Mouse (Mus musculus) adrenal gland, postnatal 14 days (tissue): Measurements from ENCODE around the gene Adamtsl4. TPM values are rescaled to one million over a fixed set of nuclear protein-coding genes. Genes with fewer than 3 reads are reported as not detected.
"Not testable (repeated sequence)": the region's sequence is repeated elsewhere in the genome, so short reads cannot be mapped to it uniquely, and the experiment has no call there.

ENCODE experiments used
- DNase-seq: peaks from one replicate; pipeline ENCODE4 v3.0.0; 2021; ENCODE audit warnings: mixed read lengths
- total RNA-seq: library from RNA; stranded (reverse); gene quantifications from 2 replicates; pipeline ENCODE4 v1.2.3, GENCODE M21; 2021

Gene Adamtsl4
- total RNA-seq, 1 experiment from 2014 or later: 6.6 TPM

DNA sequence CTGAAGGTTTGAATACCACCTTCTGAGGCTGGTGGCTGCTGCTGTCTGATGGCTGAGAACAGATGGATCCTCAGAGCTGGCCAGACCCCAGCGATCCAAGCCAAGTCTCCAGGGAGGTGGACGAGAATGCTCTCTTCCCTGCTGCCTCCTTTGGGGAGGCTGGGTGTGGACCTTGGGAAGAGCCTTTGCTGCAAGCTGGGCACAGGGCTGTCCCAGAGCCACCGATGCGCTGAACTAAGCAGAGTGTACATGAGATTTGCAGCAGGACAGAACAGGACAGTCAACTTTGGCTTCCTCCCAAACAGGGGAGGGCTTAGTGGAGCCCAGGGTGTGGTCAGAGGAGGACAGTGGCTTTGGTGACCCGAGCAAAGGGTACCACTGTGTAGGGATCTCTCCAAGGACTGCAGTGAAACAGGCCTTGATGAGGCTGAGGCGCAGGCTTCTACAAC is 12.5 kb upstream of the Adamtsl4 start:
- peak; percentile 58 for DNase-seq

DNA sequence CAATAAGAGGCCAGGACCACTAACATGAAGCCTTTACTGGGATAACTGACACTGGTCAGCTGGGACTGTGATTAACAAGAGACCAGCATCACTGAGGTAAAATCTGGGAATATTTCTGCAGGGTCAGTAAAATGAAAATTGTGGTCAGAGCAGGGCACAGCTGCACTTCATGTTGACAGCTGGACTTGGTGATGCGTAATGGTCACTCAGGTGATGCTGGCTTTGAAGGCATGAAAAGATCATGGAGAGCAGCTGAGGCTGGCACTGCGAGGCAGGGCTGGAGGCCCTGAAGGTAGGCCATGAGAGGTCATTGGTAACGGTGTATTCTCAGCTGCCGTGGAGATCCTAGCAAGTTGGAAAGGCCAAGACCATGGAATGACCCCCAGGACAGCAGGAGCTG is 10.6 kb upstream of the Adamtsl4 start:
- DNase-seq: no peak

DNA sequence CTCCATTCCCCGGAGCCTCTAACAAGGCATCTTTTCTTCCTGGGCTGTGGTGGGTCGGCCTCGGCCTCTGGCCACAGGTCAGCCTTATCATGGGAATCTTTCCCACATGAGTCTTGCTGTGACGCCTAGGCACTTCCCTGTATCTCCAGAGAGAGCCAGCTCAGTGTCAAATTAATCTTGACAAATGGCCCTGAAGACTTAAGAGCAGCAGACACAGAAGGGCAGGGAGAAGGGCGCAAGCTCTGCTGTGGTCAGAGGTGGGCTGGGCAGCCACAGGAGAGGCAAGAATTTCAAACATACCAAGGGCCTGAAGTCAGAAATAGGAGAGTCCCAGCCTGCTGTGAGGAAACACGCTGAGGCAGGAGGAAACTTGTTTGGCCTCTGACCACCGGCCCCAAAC is 8.6 kb upstream of the Adamtsl4 start:
- DNase-seq: peak; percentile 72

DNA sequence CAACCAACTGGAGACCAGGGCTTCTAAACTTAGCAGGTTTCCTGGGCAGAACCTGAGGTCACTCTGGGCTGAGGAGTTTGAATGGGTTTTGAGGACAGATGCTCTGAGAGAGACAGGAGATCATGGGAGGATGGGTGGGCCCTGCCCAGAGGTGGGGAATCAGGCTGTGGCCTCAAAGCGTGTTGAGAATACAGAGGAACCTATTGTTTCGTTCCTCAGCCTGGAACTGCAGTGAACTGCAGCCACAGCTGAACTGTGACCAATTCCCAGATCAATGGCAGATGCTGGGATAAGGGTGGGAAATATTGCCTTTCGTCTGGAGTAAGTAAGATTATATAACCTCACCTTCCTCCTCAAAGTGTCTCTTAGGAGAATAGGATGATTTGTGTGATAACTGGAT is 8.1 kb upstream of the Adamtsl4 start:
- DNase-seq: no peak

DNA sequence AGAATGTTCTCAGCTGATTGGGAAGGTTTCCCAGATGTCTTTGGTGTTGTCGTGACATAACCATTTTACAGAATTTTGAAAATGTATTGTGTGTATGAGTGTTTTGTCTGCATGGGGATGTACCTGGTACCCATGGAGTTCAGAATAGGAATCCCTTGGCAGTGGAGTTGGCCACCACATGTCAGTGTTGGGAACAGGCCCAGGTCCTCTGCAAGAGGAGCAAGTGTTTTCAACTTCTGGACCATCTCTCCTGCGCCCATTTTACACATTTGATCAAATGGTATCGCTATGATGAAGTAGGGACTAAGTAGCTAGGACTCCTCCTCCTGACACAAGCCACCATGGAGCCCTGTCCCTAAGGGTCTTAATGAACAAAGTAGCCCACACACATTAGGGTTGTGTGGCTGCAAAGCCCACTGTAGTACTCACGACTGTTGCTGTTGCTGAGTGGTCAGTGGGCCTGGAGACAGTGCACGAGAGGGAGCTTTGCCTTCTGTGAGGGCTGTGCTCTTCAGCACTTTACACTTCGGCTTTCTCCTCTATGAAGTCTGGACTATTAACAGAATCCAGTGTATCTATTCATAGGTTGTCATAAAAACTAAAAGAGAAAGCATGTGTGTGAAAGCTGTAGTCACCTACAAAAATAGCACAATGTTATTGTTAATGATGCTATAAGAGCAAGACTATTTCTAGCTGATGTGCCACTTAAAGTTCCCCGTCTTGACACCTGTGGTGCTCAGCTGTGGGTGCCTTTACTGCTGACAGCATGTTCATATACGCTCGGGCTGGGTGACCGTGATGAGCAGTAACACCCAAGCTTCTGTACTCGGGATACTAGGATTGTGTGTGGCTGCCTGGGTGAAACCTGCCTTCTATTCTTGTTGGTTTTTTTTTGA is 7.3 kb upstream of the Adamtsl4 start:
- DNase-seq: no peak

DNA sequence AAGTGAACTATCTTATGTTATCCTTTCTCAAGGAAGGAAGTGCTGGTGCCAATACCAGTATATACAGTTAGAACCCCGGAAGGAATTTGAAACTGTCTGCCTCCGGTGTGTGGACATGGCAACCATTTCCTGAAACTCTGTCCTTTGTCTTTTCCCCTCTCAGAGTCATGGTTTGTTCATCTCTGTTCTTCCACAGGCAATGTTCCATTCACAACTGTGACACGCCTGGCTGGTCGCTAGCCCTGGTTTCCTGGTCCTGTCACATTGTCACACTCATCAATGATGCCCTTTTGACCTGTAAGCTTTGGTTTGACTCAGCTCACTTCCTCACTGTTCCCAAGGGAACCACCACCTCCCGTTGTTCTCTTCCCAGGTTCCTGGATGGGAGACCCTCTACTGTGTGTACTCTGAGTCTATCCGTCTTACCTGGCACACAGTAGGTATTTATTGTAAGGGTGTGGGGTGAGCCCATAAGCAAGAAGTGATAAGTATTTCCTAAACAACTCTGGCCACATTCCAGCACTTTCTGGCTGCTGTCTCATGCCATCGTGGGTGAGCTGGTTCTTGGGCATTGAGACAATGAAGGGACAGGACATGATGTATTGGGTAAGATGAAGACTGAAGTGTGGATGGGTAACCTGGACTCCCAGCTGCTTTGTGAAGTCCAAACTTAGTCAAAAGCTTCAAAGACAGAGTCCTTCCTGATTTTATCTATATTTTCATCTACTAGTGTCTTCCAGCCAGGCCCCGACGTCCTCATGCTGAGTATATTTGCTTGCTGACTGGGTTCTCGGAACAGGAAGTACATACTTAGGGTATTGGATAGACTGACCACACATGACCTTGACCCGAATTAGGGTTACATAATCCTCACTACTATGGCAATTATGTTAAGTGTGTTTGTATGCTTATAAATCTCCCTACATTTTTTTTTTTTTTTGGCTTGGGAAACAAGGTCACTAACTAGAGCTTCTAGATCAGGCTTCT is 6.4 kb upstream of the Adamtsl4 start:
- peak; percentile 44 for DNase-seq

DNA sequence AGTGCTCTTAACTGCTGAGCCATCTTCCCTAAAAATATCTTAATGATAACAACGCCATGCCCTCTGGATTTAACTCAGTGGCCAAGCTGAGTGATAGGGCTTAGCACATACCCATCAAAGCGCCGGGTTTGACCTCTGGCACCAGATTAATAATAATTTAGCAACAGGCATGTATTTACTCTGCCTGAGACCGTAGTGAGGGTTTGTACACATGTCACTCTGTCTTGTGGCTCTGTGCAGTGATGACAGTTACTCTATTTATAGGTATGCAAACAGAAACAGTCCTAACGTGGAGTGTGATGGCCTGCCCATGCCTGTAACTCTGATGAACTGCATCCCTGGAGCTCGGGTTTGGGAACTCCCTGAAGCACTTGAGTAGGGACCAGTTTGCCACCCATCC is 5.0 kb upstream of the Adamtsl4 start:
- no peak for DNase-seq

DNA sequence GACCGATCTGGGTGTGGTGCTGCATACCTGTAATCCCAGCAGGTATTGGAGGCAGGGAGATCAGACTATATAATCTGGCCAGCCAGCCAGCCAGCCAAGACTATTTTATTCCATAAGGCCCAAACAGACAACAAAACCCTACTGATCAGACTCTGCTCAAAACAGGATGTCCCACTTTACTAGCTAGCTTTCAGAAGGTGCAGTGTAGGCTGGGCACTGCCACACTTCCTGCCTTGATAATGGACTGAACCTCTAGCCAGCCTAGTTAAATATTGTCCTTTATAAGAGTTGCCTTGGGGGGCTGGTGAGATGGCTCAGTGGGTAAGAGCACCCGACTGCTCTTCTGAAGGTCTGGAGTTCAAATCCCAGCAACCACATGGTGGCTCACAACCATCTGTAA is 2.8 kb upstream of the Adamtsl4 start:
- DNase-seq: not testable (repeated sequence)

DNA sequence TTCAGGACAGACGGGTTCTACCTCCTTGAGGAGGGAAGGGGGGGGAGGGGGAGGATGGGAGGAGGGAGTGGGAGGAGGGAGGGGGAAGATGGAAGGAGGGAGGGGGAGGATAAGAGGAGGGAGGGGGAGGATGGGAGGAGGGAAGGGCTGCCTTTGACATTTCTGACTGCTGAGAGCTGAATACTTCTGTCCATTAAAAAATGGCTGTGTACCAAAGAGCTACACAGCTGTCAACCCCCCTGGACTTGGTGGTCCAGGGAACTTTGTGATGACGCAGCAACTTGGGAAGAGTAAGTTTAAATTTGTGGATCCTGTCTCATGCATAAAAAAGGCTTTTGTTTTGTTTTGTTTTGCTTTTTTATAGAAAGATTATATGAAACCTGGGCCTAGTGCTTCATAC is 2.2 kb upstream of the Adamtsl4 start:
- no peak for DNase-seq

DNA sequence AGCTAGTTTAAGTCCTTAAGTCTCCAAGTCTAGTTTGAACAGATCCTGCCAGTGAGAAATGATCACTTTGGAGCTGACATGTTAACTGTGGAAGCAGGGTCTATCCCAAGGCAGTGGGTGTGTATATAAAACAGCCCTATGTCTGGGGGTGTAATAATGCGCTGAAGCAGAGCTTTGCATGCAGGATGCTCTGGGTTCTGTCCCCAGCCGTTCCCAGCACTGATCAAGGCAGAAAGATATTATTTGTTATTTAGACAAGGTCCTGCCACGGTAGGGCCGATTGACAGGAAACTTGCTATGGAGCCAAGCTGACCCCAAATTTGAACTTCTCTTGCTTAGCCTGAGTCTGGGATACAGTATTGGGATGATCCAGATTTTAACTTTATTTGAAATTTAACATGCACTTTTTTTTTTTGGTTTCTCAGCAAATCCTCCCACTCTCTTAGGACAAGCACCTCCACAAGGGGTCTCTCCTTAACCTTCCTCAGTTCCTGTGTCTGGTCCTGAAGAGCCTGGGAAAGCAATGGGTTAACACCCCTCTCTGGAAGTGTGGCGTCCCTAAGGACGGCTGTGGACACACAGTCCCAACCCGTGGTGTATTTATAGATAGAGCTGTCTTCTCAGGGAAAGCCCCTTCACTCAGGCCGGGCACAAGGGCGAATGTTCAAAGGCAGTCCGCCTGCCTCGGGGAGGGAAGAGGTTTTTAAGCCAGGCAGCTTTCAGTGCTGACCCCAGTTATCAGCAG is 1.6 kb upstream of the Adamtsl4 start:
- DNase-seq: peak; percentile 63

DNA sequence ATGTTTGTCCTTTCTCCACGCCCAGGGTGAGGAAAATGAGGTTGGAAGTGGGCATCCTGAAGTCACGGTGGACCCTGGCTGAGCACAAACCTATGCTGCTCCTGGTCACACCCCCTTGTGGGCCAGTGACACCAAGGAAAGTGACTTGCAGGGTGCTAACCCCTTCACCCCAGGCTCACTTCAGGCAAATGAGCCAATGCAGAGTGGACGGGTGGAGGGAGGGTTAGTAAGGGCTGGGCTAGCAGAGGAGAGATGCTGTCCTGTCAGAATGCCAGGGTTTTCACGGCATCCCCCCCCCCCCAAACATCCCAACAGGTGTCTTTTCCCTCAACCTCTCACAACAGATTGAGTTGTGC is 571 bp downstream of the Adamtsl4 start:
- no peak for DNase-seq

DNA sequence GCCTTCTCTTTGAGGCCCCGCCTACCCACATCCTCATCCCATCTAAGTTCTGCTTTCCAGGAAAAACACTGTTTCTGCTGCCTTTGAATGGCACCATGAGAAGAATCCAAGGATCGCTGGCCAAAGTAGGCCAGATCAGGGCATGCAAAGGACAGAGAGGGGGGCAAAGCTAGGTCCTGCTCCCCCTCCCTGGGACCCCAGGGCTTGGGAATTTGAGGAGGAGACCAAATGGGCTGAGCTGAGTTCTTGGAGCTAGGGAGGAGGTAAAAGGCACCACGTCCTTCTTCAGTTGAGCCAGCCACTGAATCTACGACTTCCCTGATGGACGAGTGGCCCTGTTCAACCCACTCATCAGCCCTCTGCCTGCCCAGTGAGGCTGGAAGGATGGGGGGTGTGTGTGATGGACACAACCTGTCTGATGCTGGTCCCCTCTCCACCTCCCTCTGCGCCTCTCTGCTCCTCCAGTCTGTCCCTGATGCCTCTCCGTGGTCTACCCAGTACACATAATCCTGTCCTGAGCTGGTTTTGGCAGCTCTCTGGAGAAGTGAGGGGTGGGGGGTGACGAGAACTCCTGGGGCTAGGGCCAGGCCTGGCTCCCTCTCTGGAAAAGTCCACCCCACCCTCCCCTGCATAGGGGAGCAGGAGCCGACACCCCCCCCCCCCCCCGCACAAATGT is 1.1 kb downstream of the Adamtsl4 start:
- DNase-seq: no peak

DNA sequence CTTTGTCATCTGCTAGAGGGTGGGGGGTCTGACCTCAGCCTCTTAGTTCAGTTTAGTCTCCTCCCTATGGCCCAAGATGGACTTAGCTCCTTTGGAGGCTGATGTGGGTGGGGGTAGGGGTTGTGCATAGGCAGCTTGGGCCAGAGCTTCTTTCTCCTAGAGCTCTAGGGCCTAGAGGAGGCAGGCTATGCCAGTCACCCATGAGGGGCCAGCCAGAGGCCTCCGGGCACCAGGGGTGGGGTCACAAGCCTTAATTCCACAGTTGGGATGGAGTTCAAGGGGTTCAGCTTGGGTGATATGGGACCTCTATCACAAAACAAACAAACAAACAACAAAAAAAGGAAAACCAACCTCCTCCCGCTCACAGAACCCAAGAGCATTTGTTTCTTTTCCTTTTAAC is 2.0 kb downstream of the Adamtsl4 start:
- DNase-seq: no peak

DNA sequence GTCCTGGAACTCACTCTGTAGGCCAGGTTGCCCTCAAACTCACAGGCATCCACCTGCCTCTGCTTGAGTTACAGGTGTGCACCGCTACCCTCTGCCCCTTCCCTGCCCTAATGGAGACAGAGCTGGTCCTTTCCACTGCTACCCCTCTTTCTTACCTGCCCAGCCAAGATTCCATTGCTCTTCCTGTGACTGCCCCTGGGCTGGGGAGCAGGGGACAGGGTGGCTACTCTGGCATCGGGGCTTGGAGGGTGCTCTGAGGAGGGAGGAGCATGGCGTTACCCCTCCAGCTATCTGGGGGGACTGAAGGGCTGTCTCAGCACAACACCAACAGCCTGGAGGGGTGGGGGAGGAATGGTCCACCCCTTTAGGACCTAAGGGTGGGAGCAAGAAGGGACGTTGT is 2.4 kb downstream of the Adamtsl4 start:
- no peak for DNase-seq

DNA sequence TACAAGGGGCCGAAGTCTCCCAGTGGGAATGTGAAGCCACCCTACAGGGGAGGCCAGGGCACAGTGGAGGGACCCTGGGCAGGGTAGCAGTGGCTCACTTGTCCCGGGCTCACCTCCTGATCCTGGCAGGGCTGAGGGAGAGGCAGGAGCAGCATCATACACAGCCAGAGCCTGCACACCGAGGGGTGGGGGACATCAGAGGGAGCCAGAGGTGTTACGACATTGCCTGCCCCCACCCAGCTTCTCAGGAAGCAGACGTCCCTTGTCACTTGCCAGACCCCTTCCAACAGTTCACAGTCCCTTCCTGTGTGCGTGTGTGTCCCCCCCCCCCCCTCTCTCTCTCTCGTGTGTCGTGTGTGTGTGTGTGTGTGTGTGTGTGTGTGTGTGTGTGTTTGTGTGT is 2.9 kb downstream of the Adamtsl4 start:
- peak; percentile 32 for DNase-seq

DNA sequence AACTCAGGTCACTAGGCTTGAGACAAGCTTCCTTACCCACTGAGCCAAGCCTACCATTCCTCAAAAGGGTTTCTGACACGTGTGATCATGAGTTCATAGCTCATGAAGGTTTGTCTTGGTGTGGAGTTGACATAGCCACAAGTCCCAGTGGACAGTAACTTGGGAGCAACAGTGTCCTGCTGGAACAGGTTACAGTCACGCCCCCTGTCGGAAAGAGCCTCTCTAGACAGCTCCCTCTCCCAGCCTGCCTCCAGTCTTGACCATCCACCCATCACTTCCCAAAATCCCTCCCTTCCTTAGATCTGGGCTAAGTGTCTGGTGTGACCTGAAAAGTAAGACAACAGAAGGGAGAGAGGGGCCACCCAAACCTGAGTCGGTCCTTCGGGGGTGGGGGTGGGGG is 4.8 kb downstream of the Adamtsl4 start:
- DNase-seq: peak; percentile 50

DNA sequence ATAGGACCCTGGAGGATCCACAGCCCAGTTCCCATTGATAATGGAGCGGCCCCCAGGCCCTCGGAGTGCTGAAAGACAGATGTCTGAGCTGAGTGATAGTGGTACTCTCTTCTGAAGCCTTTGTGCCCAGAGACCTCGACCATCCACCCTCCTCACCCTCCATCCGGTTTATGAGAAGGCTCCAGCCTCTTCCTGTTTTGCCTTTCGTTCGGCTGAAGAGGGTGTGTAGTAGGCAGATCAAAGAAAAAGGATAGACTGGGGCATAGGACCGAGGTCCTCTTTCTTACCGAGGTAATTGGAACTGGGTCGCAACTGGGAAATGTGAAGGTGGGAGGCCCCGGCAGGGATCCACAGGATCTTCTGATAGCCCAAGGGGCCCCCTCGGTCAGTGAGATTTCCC is 6.4 kb downstream of the Adamtsl4 start:
- no peak for DNase-seq

DNA sequence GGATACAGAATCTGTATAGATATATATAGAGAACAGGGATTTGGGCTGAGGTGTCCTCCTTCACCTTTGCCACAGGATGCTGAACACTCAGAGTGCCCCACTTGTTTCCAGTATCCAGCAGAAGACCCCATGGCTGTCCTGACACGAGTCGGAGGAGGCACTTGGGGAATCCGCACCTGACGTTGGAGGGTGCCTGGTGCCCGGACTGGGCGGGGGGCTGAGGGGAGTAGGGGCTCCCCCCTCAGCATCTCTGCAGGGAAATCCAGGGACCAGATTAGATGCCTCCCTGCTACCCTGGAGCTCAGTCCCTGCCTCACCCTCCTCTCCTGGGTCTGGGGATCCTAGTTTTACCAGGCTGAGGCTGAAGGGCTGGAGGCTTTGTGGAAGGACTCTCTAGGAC is 7.0 kb downstream of the Adamtsl4 start:
- DNase-seq: no peak

DNA sequence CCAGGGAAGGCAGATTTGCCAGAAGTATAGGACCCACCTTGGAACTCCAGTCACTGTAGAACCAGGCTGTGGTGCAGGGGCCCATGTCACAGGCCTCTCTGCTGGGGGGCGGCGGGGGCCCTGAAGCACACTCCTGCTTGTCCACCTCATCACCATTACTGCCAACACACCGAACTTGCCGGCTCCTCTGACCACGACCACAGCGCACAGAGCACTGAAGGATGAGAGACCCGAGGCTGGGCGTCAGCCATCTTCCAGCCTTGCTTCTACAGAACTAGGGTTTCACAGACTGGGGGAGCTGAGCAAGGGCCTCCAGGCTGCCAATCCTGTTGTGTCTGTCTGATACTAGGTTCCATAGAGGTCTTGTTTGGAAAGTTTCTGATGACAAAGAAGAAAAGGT is 8.2 kb downstream of the Adamtsl4 start:
- DNase-seq: no peak

DNA sequence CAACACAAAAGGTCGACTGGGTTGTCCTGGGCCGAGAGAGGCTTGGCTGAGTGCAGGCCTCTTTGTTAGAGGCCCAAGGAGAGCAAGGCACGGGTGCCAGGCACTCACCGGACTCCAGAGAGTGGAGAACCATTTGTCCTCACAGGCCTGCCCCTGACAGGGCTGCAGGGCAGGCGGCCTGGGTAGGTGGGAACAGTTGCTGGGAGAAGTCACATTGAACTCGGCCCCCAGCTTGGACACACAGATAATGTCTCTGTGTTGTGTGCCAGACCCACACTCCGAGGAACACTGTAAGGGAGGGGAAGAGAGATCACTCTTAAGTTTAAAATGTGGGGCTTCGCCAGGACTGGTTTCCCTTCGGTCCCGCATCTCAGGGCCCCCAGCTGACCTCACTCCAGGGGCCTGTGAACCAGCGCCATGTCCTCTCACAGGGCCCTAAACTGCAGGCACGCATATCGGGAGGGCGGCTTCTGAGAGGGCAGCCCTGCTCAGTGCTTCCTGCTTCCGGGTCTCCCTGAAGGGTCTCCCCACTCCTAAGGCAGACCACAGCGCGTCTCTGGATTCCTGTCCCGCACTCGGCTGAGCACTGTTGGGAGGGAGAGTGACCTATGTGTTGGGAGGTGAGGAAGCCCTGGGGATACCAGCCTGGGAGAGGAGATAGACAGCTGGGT is 10.2 kb downstream of the Adamtsl4 start:
- DNase-seq: no peak

DNA sequence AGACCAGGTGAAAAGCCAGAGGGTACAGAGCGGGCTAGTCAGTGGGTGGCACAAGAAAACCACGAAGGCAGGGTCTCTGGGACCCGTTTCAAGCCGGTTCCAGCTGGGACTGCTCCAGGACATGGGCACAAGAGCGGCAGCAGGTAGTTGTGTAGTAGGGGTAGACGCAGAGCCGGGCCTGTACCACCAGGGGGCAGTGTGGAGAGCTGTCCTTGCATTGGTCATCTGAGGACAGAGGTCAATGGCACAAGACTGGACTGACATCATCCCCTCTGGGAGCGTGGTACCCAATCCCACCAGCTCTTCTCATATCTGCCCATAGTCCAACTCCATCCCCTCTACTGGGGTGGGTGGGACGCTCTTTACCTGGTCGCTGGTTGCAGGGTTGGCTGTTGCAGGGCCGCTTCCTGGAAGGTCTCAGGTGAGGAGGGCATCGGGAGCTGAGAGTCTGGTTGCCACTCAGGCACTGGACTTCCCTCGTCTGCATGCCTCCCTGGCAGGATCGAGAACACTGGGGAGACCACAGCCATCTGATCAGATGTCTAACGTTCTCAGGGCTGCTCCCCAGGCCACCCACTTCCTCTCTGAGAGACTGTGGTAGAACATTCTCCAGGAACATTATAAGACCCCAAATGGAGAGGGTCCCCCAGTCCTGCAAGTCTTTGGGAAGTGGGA is 10.8 kb downstream of the Adamtsl4 start:
- DNase-seq: peak; percentile 92
